Mouse (Mus musculus): Measurements from ENCODE around the gene Cfap73.

DNA sequence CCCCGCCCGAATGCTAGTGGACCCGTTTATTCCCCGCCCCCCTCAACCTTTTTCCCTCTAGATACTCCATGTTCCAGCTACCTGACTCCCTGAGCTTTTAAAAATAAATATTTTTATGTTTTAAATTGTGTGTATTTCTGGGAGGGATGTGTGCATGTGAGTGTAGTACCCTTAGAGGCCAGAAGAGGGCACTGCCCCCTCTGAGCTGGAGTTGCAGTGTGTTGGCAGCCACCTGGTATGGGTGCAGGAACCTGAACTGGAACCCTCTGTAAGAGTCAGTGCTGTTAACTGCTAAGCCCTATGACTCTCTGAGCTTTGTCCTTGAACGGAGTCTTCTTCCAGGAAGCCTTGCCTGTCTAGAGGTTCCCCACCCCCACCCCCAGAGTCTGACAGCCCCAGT, 2.1 kb downstream of the Cfap73 start:
- peak; percentile 37 for TF ChIP-seq CTCF (IDR thresholded peaks at IDR 0.05; ENCODE audit: low read depth, low read length)
- TF ChIP-seq EP300 (IDR thresholded peaks at IDR 0.05; ENCODE audit: insufficient read depth, low read depth, low read length): no peak
